Mouse (Mus musculus): ENCODE data around the gene Gm10260. TPM values are rescaled to one million over a fixed set of nuclear protein-coding genes. Genes with fewer than 3 reads are reported as not detected.
A peak's percentile ranks its signal among the peaks of the same experiment; 100 is the strongest.

Gene Gm10260
- total and polyA plus RNA-seq, 2 experiments: 6.6 to 10.0 TPM

DNA sequence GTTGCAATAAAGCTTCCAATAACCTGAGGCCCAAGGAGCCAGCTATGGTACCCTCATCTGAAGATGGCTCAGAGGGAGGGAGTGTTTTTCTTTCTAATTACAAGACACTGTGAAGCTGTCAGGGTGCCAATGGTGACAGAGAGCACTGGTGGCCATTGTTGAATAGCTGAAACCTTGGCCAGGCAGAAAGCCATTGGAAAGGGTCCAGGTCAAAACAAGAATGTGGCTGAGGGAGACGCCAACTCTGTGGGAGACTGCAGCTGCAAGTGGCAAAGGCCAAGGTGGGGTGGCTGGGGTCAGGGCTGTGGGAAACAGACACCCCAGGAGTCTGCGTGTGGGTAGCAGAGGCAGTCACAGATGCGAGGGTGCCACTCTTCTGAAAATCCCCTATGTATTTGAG, 16.3 kb upstream of the Gm10260 start:
- H3K4me3 ChIP-seq (ENCODE audit: insufficient read depth, low read depth, low read length): no peak overlapping the region
- H3K79me2 ChIP-seq (ENCODE audit: control insufficient read depth, insufficient read depth, low read length): no peaks in the 10 kb centered on the region
- TF ChIP-seq POLR2A (IDR thresholded peaks at IDR 0.05; ENCODE audit: extremely low read depth, insufficient read depth, low read length) (no peak), CTCF (IDR thresholded peaks at IDR 0.05; ENCODE audit: low read depth, low read length) (no peak)
- H3K9ac ChIP-seq (ENCODE audit: low read depth, low read length): no peak overlapping the region
- H3K27me3 ChIP-seq (ENCODE audit: control insufficient read depth, insufficient read depth, low read length): no peaks in the 10 kb centered on the region
- DNase-seq (ENCODE audit: extremely low read depth, low read depth, low spot score): peak; percentile 42
- H3K27ac ChIP-seq (replicated peaks; ENCODE audit: insufficient read depth, low read depth, low read length): no peak overlapping the region
- no peaks in the 10 kb centered on the region for H3K4me1 ChIP-seq (ENCODE audit: control insufficient read depth, insufficient read depth, low read length)
- WGBS: 13% methylated on average over 3 of the region's 3 CpGs
- H3K36me3 ChIP-seq (ENCODE audit: control insufficient read depth, insufficient read depth, low read length): no peaks in the 10 kb centered on the region

DNA sequence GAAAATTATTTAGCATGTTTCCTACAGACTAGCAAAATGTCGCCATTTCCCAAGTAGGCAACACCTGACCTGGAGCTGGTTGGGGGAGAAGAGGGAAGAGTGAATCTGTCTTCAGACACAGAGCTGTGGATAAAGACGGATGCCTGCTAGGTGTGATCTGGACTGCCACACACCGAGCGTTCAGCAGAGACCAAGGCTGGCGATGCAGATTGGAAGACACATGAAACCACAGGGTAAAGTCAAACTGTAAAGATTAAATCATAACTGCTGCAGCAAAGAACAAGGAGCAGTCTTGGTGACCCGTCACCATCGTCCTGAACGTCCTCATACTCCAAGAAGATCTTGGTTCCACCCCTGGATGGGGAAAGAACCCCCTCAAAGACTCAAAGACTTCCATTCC, 15.5 kb upstream of the Gm10260 start:
- 93% methylated on average over 8 of the region's 8 CpGs for WGBS
- Histone ChIP-seq H3K4me1 (ENCODE audit: control insufficient read depth, insufficient read depth, low read length) (no peaks in the 10 kb centered on the region), H3K4me3 (ENCODE audit: insufficient read depth, low read depth, low read length) (no peak overlapping the region), H3K36me3 (ENCODE audit: control insufficient read depth, insufficient read depth, low read length) (no peaks in the 10 kb centered on the region), H3K79me2 (ENCODE audit: control insufficient read depth, insufficient read depth, low read length) (no peaks in the 10 kb centered on the region), H3K27me3 (ENCODE audit: control insufficient read depth, insufficient read depth, low read length) (no peaks in the 10 kb centered on the region), H3K9ac (ENCODE audit: low read depth, low read length) (no peak overlapping the region), H3K27ac (replicated peaks; ENCODE audit: insufficient read depth, low read depth, low read length) (no peak overlapping the region)
- TF ChIP-seq POLR2A (IDR thresholded peaks at IDR 0.05; ENCODE audit: extremely low read depth, insufficient read depth, low read length) (no peak), CTCF (IDR thresholded peaks at IDR 0.05; ENCODE audit: low read depth, low read length) (no peak)
- DNase-seq (ENCODE audit: extremely low read depth, low read depth, low spot score): no peak

DNA sequence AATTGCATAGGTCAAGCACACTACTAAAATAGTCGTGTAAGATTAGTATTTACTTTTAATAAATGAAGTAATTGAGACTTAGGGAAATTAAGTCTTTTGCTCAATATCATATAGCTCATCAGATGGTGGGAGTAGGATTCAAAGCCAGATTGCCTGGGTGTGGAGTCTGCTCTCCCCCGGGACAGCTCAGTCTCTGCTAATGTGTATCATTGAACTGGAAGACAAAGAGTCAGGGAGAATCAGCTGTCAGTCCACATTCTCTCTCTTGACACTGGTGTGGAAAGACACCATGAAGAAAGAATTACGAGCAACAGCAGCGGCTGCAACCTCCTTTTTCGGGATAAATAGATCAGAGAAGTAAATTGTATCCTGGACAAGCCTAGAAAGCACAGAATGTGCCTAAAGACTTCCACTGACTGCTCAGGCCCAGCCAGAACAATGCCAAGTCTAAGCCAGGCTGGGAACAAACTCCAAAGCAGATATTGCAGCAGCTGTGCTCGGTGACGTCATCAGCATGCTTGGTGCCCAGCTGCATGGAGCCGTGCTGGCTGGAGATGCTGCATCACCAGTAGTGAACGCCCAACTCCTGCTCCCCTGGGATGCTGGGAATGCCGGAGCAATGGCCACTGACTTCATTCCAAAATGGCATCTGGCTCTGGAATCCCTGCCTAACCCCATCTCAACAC, 14.5 kb upstream of the Gm10260 start:
- 72% methylated on average over 10 of the region's 10 CpGs for WGBS
- Histone ChIP-seq H3K9ac (ENCODE audit: low read depth, low read length) (no peak overlapping the region), H3K36me3 (ENCODE audit: control insufficient read depth, insufficient read depth, low read length) (no peaks in the 10 kb centered on the region), H3K4me3 (ENCODE audit: insufficient read depth, low read depth, low read length) (no peak overlapping the region), H3K79me2 (ENCODE audit: control insufficient read depth, insufficient read depth, low read length) (no peaks in the 10 kb centered on the region), H3K27me3 (ENCODE audit: control insufficient read depth, insufficient read depth, low read length) (no peaks in the 10 kb centered on the region), H3K4me1 (ENCODE audit: control insufficient read depth, insufficient read depth, low read length) (no peaks in the 10 kb centered on the region), H3K27ac (replicated peaks; ENCODE audit: insufficient read depth, low read depth, low read length) (no peak overlapping the region)
- no peak for TF ChIP-seq POLR2A (IDR thresholded peaks at IDR 0.05; ENCODE audit: extremely low read depth, insufficient read depth, low read length)
- TF ChIP-seq CTCF (IDR thresholded peaks at IDR 0.05; ENCODE audit: low read depth, low read length): no peak
- DNase-seq (ENCODE audit: extremely low read depth, low read depth, low spot score): peak; percentile 39

GRCm38 (mm10) chr13:97769205-97769604, 8.8 kb upstream of the Gm10260 start:
- WGBS: 90% methylated on average over 3 of the region's 3 CpGs
- H3K27ac ChIP-seq (replicated peaks; ENCODE audit: insufficient read depth, low read depth, low read length): no peak overlapping the region
- DNase-seq (ENCODE audit: extremely low read depth, low read depth, low spot score): no peak
- no peak overlapping the region for H3K4me3 ChIP-seq (ENCODE audit: insufficient read depth, low read depth, low read length)
- H3K79me2 ChIP-seq (ENCODE audit: control insufficient read depth, insufficient read depth, low read length): no peaks in the 10 kb centered on the region
- H3K4me1 ChIP-seq (ENCODE audit: control insufficient read depth, insufficient read depth, low read length): no peaks in the 10 kb centered on the region
- H3K36me3 ChIP-seq (ENCODE audit: control insufficient read depth, insufficient read depth, low read length): no peaks in the 10 kb centered on the region
- H3K9ac ChIP-seq (ENCODE audit: low read depth, low read length): no peak overlapping the region
- no peak for TF ChIP-seq POLR2A (IDR thresholded peaks at IDR 0.05; ENCODE audit: extremely low read depth, insufficient read depth, low read length)
- TF ChIP-seq CTCF (IDR thresholded peaks at IDR 0.05; ENCODE audit: low read depth, low read length): no peak
- no peaks in the 10 kb centered on the region for H3K27me3 ChIP-seq (ENCODE audit: control insufficient read depth, insufficient read depth, low read length)

GRCm38 (mm10) chr13:97768803-97769202, 8.4 kb upstream of the Gm10260 start:
- no peak for DNase-seq (ENCODE audit: extremely low read depth, low read depth, low spot score)
- no peak overlapping the region for H3K27ac ChIP-seq (replicated peaks; ENCODE audit: insufficient read depth, low read depth, low read length)
- no peak overlapping the region for H3K4me3 ChIP-seq (ENCODE audit: insufficient read depth, low read depth, low read length)
- no peaks in the 10 kb centered on the region for H3K4me1 ChIP-seq (ENCODE audit: control insufficient read depth, insufficient read depth, low read length)
- H3K9ac ChIP-seq (ENCODE audit: low read depth, low read length): no peak overlapping the region
- H3K36me3 ChIP-seq (ENCODE audit: control insufficient read depth, insufficient read depth, low read length): no peaks in the 10 kb centered on the region
- no peaks in the 10 kb centered on the region for H3K79me2 ChIP-seq (ENCODE audit: control insufficient read depth, insufficient read depth, low read length)
- TF ChIP-seq POLR2A (IDR thresholded peaks at IDR 0.05; ENCODE audit: extremely low read depth, insufficient read depth, low read length) (no peak), CTCF (IDR thresholded peaks at IDR 0.05; ENCODE audit: low read depth, low read length) (no peak)
- H3K27me3 ChIP-seq (ENCODE audit: control insufficient read depth, insufficient read depth, low read length): no peaks in the 10 kb centered on the region
- WGBS: 93% methylated on average over 3 of the region's 3 CpGs

GRCm38 (mm10) chr13:97768046-97768682, 7.7 kb upstream of the Gm10260 start:
- DNase-seq (ENCODE audit: extremely low read depth, low read depth, low spot score): no peak
- no peaks in the 10 kb centered on the region for H3K79me2 ChIP-seq (ENCODE audit: control insufficient read depth, insufficient read depth, low read length)
- no peaks in the 10 kb centered on the region for H3K36me3 ChIP-seq (ENCODE audit: control insufficient read depth, insufficient read depth, low read length)
- 89% methylated on average over 7 of the region's 7 CpGs for WGBS
- H3K27ac ChIP-seq (replicated peaks; ENCODE audit: insufficient read depth, low read depth, low read length): no peak overlapping the region
- H3K9ac ChIP-seq (ENCODE audit: low read depth, low read length): no peak overlapping the region
- H3K4me3 ChIP-seq (ENCODE audit: insufficient read depth, low read depth, low read length): no peak overlapping the region
- no peaks in the 10 kb centered on the region for H3K27me3 ChIP-seq (ENCODE audit: control insufficient read depth, insufficient read depth, low read length)
- no peaks in the 10 kb centered on the region for H3K4me1 ChIP-seq (ENCODE audit: control insufficient read depth, insufficient read depth, low read length)
- TF ChIP-seq POLR2A (IDR thresholded peaks at IDR 0.05; ENCODE audit: extremely low read depth, insufficient read depth, low read length) (no peak), CTCF (IDR thresholded peaks at IDR 0.05; ENCODE audit: low read depth, low read length) (no peak)
